Mouse (Mus musculus) brain, adult 2 months (tissue): ENCODE results near the gene Araf.

Source experiments
- DNase-seq: peaks from one replicate; pipeline ENCODE4 v3.0.0; 2011; ENCODE audit warnings: low read depth, low spot score

Gene Araf

GRCm38 (mm10) chrX:20797681-20798080, at the start of gene Araf:
Gene Araf (plus strand): TSS chrX:20797814.
- peak; percentile 23 for DNase-seq

- no peak for DNase-seq
Observed at GRCm38 (mm10) chrX:20748829-20749228, 48.8 kb upstream of the Araf start.

- no peak for DNase-seq
Observed at GRCm38 (mm10) chrX:20761201-20761600, 36.4 kb upstream of the Araf start.

- DNase-seq, result peak; percentile 89
Observed at GRCm38 (mm10) chrX:20770697-20771381, 26.8 kb upstream of the Araf start.

- no peak for DNase-seq
Observed at GRCm38 (mm10) chrX:20771666-20772065, 25.9 kb upstream of the Araf start.

GRCm38 (mm10) chrX:20775271-20776016, 22.2 kb upstream of the Araf start:
- DNase-seq, result no peak

- no peak for DNase-seq
Observed at GRCm38 (mm10) chrX:20777619-20778018, 20.0 kb upstream of the Araf start.

GRCm38 (mm10) chrX:20787309-20787708, 10.3 kb upstream of the Araf start:
- no peak for DNase-seq

GRCm38 (mm10) chrX:20792417-20792816, 5.2 kb upstream of the Araf start:
- DNase-seq, result no peak

GRCm38 (mm10) chrX:20793230-20793629, 4.4 kb upstream of the Araf start:
- peak; percentile 16 for DNase-seq

GRCm38 (mm10) chrX:20794229-20794628, 3.4 kb upstream of the Araf start:
- no peak for DNase-seq

- DNase-seq, result peak; percentile 96
Observed at GRCm38 (mm10) chrX:20798141-20798796, 655 bp downstream of the Araf start.

GRCm38 (mm10) chrX:20798797-20799147, 1.2 kb downstream of the Araf start:
- DNase-seq, result peak; percentile 34

- DNase-seq, result no peak
Observed at GRCm38 (mm10) chrX:20801456-20801855, 3.8 kb downstream of the Araf start.

- peak; percentile 31 for DNase-seq
Observed at GRCm38 (mm10) chrX:20804301-20804700, 6.7 kb downstream of the Araf start.

- no peak for DNase-seq
Observed at GRCm38 (mm10) chrX:20806295-20806694, 8.7 kb downstream of the Araf start.

GRCm38 (mm10) chrX:20816974-20817373, 19.4 kb downstream of the Araf start:
- DNase-seq, result peak; percentile 87

- peak; percentile 92 for DNase-seq
Observed at GRCm38 (mm10) chrX:20819204-20819628, 21.6 kb downstream of the Araf start.

- DNase-seq, result peak; percentile 82
Observed at GRCm38 (mm10) chrX:20819708-20820426, 22.3 kb downstream of the Araf start.

- DNase-seq, result peak; percentile 94
Observed at GRCm38 (mm10) chrX:20828934-20829333, 31.3 kb downstream of the Araf start.

GRCm38 (mm10) chrX:20847232-20847631, 49.6 kb downstream of the Araf start:
- peak; percentile 37 for DNase-seq

- DNase-seq, result no peak
Observed at GRCm38 (mm10) chrX:20847816-20848215, 50.2 kb downstream of the Araf start.
